Mouse (Mus musculus) midbrain, embryonic 14.5 days (tissue): Measurements from ENCODE around the gene G430095P16Rik. TPM values are rescaled to one million over a fixed set of nuclear protein-coding genes. Genes with fewer than 3 reads are reported as not detected.

ENCODE experiments used
- ATAC-seq: fragments of 200-750 bp; cut with Nextera tagmentation; 2 replicates; pipeline ENCODE4 v1.8.0; 2017; ENCODE audit warnings: moderate number of reproducible peaks, moderate library complexity; ENCODE audit not compliant: low FRiP score, low TSS enrichment
- DNase-seq: peaks from one replicate; pipeline ENCODE4 v3.0.0-alpha.2; 2015
- H3K27ac ChIP-seq: fragments of 300-500 bp; sonication (generic); replicated peaks from 2 replicates; pipeline ENCODE4 v1.5.1; 2014; ENCODE audit warnings: mild to moderate bottlenecking, low read depth, low read length, moderate library complexity
- H3K27me3 ChIP-seq: fragments of 300-500 bp; sonication (generic); 2 replicates; pipeline ENCODE4 v1.6.1; 2014; ENCODE audit warnings: low read length, control low read depth, mixed read lengths; ENCODE audit not compliant: control insufficient read depth, insufficient read depth
- H3K36me3 ChIP-seq: fragments of 300-500 bp; sonication (generic); 2 replicates; pipeline ENCODE4 v1.6.1; 2014; ENCODE audit warnings: low read length, control low read depth; ENCODE audit not compliant: control insufficient read depth, insufficient read depth
- H3K4me1 ChIP-seq: fragments of 300-500 bp; sonication (generic); 2 replicates; pipeline ENCODE4 v1.6.1; 2014; ENCODE audit warnings: mild to moderate bottlenecking, antibody characterized with exemption, low read length, control low read depth; ENCODE audit not compliant: control insufficient read depth, insufficient read depth
- H3K4me2 ChIP-seq: fragments of 300-500 bp; sonication (generic); 2 replicates; pipeline ENCODE4 v1.6.1; 2014; ENCODE audit warnings: mild to moderate bottlenecking, low read length, moderate library complexity
- H3K4me3 ChIP-seq: fragments of 300-500 bp; sonication (generic); replicated peaks from 2 replicates; pipeline ENCODE4 v1.5.1; 2014; ENCODE audit warnings: low read depth, low read length
- H3K9ac ChIP-seq: fragments of 300-500 bp; sonication (generic); replicated peaks from 2 replicates; pipeline ENCODE4 v1.6.1; 2014; ENCODE audit warnings: mild to moderate bottlenecking, low read length, moderate library complexity
- H3K9me3 ChIP-seq: fragments of 300-500 bp; sonication (generic); 2 replicates; pipeline ENCODE4 v1.6.1; 2016; ENCODE audit warnings: low read length, control low read depth, mixed read lengths; ENCODE audit not compliant: control insufficient read depth
- WGBS: fragments of 180-500 bp; shearing (Covaris S2); extraction: QIAGEN DNeasy Blood & Tissue Kit; methylation state at CpG from one replicate; pipeline ENCODE4 v1.1.7; 2014; 5-methylcytosine and 5-hydroxymethylcytosine counted together
- polyA plus RNA-seq: library from polyadenylated mRNA; unstranded; fragments of >200 nt; fragmentation: Nextera tagmentation; extraction: Ambion mirVana; gene quantifications from 2 replicates; pipeline ENCODE4 v1.2.1, GENCODE M21; 2014

The G430095P16Rik gene
- polyA plus RNA-seq, 1 experiment from 2014 or later = 0.91 TPM

GRCm38 (mm10) chr8:84766422-84766821 is 43.6 kb downstream of the G430095P16Rik start:
- DNase-seq (no peak), ATAC-seq (no peak)
- Histone ChIP-seq H3K36me3 (no peaks in the 10 kb centered on the region; the same call in 1 of the 2 replicates), H3K4me2 (no peak overlapping the region), H3K27me3 (peaks cover 28% of the 10 kb centered on the region), H3K9me3 (no peaks in the 10 kb centered on the region), H3K27ac (no peak overlapping the region), H3K9ac (no peak overlapping the region), H3K4me1 (peaks cover 15% of the 10 kb centered on the region), H3K4me3 (no peak overlapping the region)
- 49% methylated on average over 9 of the region's 9 CpGs for WGBS

GRCm38 (mm10) chr8:84767221-84767620 is 44.4 kb downstream of the G430095P16Rik start:
- 79% methylated on average over 10 of the region's 10 CpGs for WGBS
- no peaks in the 10 kb centered on the region for H3K9me3 ChIP-seq
- no peak overlapping the region for H3K4me2 ChIP-seq
- no peak overlapping the region for H3K4me3 ChIP-seq
- no peak overlapping the region for H3K27ac ChIP-seq
- ATAC-seq = no peak
- no peak overlapping the region for H3K9ac ChIP-seq
- DNase-seq = no peak
- H3K4me1 ChIP-seq = peaks cover 15% of the 10 kb centered on the region
- peaks cover 32% of the 10 kb centered on the region for H3K27me3 ChIP-seq
- H3K36me3 ChIP-seq = no peaks in the 10 kb centered on the region; the same call in 1 of the 2 replicates

GRCm38 (mm10) chr8:84768343-84769095 is 45.7 kb downstream of the G430095P16Rik start:
- no peaks in the 10 kb centered on the region for H3K9me3 ChIP-seq
- H3K27me3 ChIP-seq = peaks cover 33% of the 10 kb centered on the region
- H3K4me1 ChIP-seq = peaks cover 15% of the 10 kb centered on the region
- ATAC-seq (no peak), DNase-seq (no peak)
- no peak overlapping the region for H3K4me3 ChIP-seq
- H3K27ac ChIP-seq = no peak overlapping the region
- no peak overlapping the region for H3K9ac ChIP-seq
- H3K4me2 ChIP-seq = 0 out of 2 replicates have a peak overlapping the region, but pooled peaks have one; percentile 1
- WGBS = 88% methylated on average over 14 of the region's 14 CpGs
- no peaks in the 10 kb centered on the region; the same call in 1 of the 2 replicates for H3K36me3 ChIP-seq

GRCm38 (mm10) chr8:84769324-84769723 is 46.5 kb downstream of the G430095P16Rik start:
- Histone ChIP-seq H3K27ac (no peak overlapping the region), H3K9ac (no peak overlapping the region), H3K4me1 (peaks cover 15% of the 10 kb centered on the region), H3K36me3 (no peaks in the 10 kb centered on the region; the same call in 1 of the 2 replicates), H3K4me3 (no peak overlapping the region), H3K4me2 (0 out of 2 replicates have a peak overlapping the region, but pooled peaks have one; percentile 1), H3K27me3 (peaks cover 27% of the 10 kb centered on the region), H3K9me3 (no peaks in the 10 kb centered on the region)
- ATAC-seq (no peak), DNase-seq (no peak)
- WGBS = 86% methylated on average over 8 of the region's 8 CpGs

- Histone ChIP-seq H3K4me3 (peak overlapping the region; percentile 12; the same call in 1 of the 2 replicates), H3K9me3 (no peaks in the 10 kb centered on the region), H3K27ac (no peak overlapping the region), H3K27me3 (peaks cover 32% of the 10 kb centered on the region), H3K36me3 (no peaks in the 10 kb centered on the region; the same call in 1 of the 2 replicates), H3K4me1 (peaks cover 14% of the 10 kb centered on the region), H3K9ac (no peak overlapping the region), H3K4me2 (peak overlapping the region; percentile 50)
- DNase-seq = no peak
- no peak for ATAC-seq
- WGBS = 39% methylated on average over 12 of the region's 12 CpGs
These were observed 47.5 kb downstream of the G430095P16Rik start for GRCm38 (mm10) chr8:84770100-84770953.

- DNase-seq (no peak), ATAC-seq (no peak)
- Histone ChIP-seq H3K27me3 (peaks cover 40% of the 10 kb centered on the region), H3K4me2 (peak overlapping the region; percentile 50), H3K9ac (no peak overlapping the region; the same call in 1 of the 2 replicates), H3K36me3 (no peaks in the 10 kb centered on the region; the same call in 1 of the 2 replicates), H3K4me1 (peaks cover 12% of the 10 kb centered on the region), H3K27ac (no peak overlapping the region), H3K4me3 (peak overlapping the region; percentile 12; the same call in 1 of the 2 replicates), H3K9me3 (no peaks in the 10 kb centered on the region)
- WGBS = 28% methylated on average over 5 of the region's 5 CpGs
These were observed 48.3 kb downstream of the G430095P16Rik start for GRCm38 (mm10) chr8:84771000-84771687.

- 5% methylated on average over 34 of the region's 34 CpGs for WGBS
- ATAC-seq = no peak
- peaks cover 11% of the 10 kb centered on the region for H3K4me1 ChIP-seq
These were observed 49.2 kb downstream of the G430095P16Rik start for GRCm38 (mm10) chr8:84771941-84772378.

GRCm38 (mm10) chr8:84772628-84773027 is 49.8 kb downstream of the G430095P16Rik start:
- Histone ChIP-seq H3K4me1 (peaks cover 11% of the 10 kb centered on the region), H3K9ac (no peak overlapping the region; the same call in 1 of the 2 replicates), H3K4me3 (peak overlapping the region; percentile 12; the same call in 1 of the 2 replicates), H3K36me3 (no peaks in the 10 kb centered on the region; the same call in 1 of the 2 replicates), H3K9me3 (no peaks in the 10 kb centered on the region), H3K4me2 (peak overlapping the region; percentile 50), H3K27ac (no peak overlapping the region), H3K27me3 (peaks cover 48% of the 10 kb centered on the region)
- WGBS = 12% methylated on average over 3 of the region's 3 CpGs
- ATAC-seq (no peak), DNase-seq (no peak)

More at GRCm38 (mm10) chr8:84771941-84772378, 49.2 kb downstream of the G430095P16Rik start:
- H3K4me3 ChIP-seq = peak overlapping the region; percentile 12
- H3K4me2 ChIP-seq = peak overlapping the region; percentile 50
- no peaks in the 10 kb centered on the region; the same call in 1 of the 2 replicates for H3K36me3 ChIP-seq
- H3K27me3 ChIP-seq = peaks cover 48% of the 10 kb centered on the region
- peak overlapping the region; percentile 34; the same call in 1 of the 2 replicates for H3K9ac ChIP-seq
- H3K9me3 ChIP-seq = no peaks in the 10 kb centered on the region
- peak; percentile 56 for DNase-seq
- no peak overlapping the region; the same call in 1 of the 2 replicates for H3K27ac ChIP-seq
